Mouse (Mus musculus) large intestine, adult 2 months (tissue): ENCODE data around the gene Olfr1116. TPM values are rescaled to one million over a fixed set of nuclear protein-coding genes. Genes with fewer than 3 reads are reported as not detected.
"Not testable (repeated sequence)": the region's sequence is repeated elsewhere in the genome, so short reads cannot be mapped to it uniquely, and the experiment has no call there.

Source experiments
- DNase-seq: peaks from one replicate; pipeline ENCODE4 v3.0.0-alpha.2; 2012; ENCODE audit warnings: low read depth, low spot score
- WGBS: fragments of 180-500 bp; shearing (Covaris S2); methylation state at CpG from one replicate; pipeline ENCODE4 v1.1.7; 2018; 5-methylcytosine and 5-hydroxymethylcytosine counted together
- polyA plus RNA-seq: library from polyadenylated mRNA; depleted of rRNA; stranded (reverse); fragments of >200 nt; gene quantifications from 2 replicates; pipeline ENCODE4 v1.2.3, GENCODE M21; 2012; rRNA removed

Gene Olfr1116
- polyA plus RNA-seq: not detected in 2 replicates

GRCm38 (mm10) chr2:87267234-87267633 lies at the start of gene Olfr1116:
TSS of gene Olfr1116 (plus strand) at chr2:87267534.
- DNase-seq: no peak
- 86% methylated on average over 1 of the region's 1 CpGs for WGBS

- no peak for DNase-seq
- 81% methylated on average over 2 of the region's 2 CpGs for WGBS
Measured at GRCm38 (mm10) chr2:87247713-87248112, 19.6 kb upstream of the Olfr1116 start, which contains the start of gene Olfr1115. TSS of gene Olfr1115 (plus strand) at chr2:87248013.

- not testable (repeated sequence) for DNase-seq
Measured at GRCm38 (mm10) chr2:87293977-87294376, 26.6 kb downstream of the Olfr1116 start.

- WGBS: 32% methylated on average over 1 of the region's 1 CpGs
- DNase-seq: no peak
Measured at GRCm38 (mm10) chr2:87307281-87307680, 39.9 kb downstream of the Olfr1116 start, which contains the start of gene Olfr1118. TSS of gene Olfr1118 (plus strand) at chr2:87307581.

Other genes starting within 250 kb of the Olfr1116 start
- not detected in 2 replicates for gene Olfr1104, start 240.5 kb upstream of the Olfr1116 start, polyA plus RNA-seq
- not detected in 2 replicates for gene Olfr1105, start 231.0 kb upstream of the Olfr1116 start, polyA plus RNA-seq
- gene Olfr1106, start 215.3 kb upstream of the Olfr1116 start, polyA plus RNA-seq: not detected in 2 replicates
- gene Olfr1107, start 191.7 kb upstream of the Olfr1116 start, polyA plus RNA-seq: not detected in 2 replicates
- gene Olfr1109, start 171.5 kb upstream of the Olfr1116 start, polyA plus RNA-seq: not detected in 2 replicates
- not detected in 2 replicates for gene Olfr259, start 153.0 kb upstream of the Olfr1116 start, polyA plus RNA-seq
- gene Olfr1110, start 127.2 kb upstream of the Olfr1116 start, polyA plus RNA-seq: not detected in 2 replicates
- not detected in 2 replicates for gene Olfr1111, start 114.9 kb upstream of the Olfr1116 start, polyA plus RNA-seq
- not detected in 2 replicates for gene Olfr1112, start 79.7 kb upstream of the Olfr1116 start, polyA plus RNA-seq
- gene Olfr1113, start 58.6 kb upstream of the Olfr1116 start, polyA plus RNA-seq: not detected in 2 replicates
- gene Olfr1115, start 19.5 kb upstream of the Olfr1116 start, polyA plus RNA-seq: not detected in 2 replicates
- gene Olfr1118, start 40.0 kb downstream of the Olfr1116 start, polyA plus RNA-seq: not detected in 2 replicates
- gene Olfr1120, start 87.3 kb downstream of the Olfr1116 start, polyA plus RNA-seq: not detected in 2 replicates
- gene Olfr1121, start 102.4 kb downstream of the Olfr1116 start, polyA plus RNA-seq: not detected in 2 replicates
- not detected in 2 replicates for gene Olfr1122, start 118.3 kb downstream of the Olfr1116 start, polyA plus RNA-seq
- not detected in 2 replicates for gene Olfr1123, start 149.1 kb downstream of the Olfr1116 start, polyA plus RNA-seq
- not detected in 2 replicates for gene Olfr1124, start 162.7 kb downstream of the Olfr1116 start, polyA plus RNA-seq
- gene Olfr1126, start 186.4 kb downstream of the Olfr1116 start, polyA plus RNA-seq: not detected in 2 replicates
- gene Pramel7, start 229.6 kb downstream of the Olfr1116 start, polyA plus RNA-seq: not detected in 2 replicates
- gene Pramel6, start 239.0 kb downstream of the Olfr1116 start, polyA plus RNA-seq: not detected in 2 replicates